Mouse (Mus musculus): Measurements from ENCODE around the gene Faxc. TPM values are rescaled to one million over a fixed set of nuclear protein-coding genes. Genes with fewer than 3 reads are reported as not detected.

The Faxc gene
- polyA plus RNA-seq, 1 experiment: not detected

GRCm38 (mm10) chr4:21951444-21951843 lies 20.3 kb downstream of the Faxc start:
- Histone ChIP-seq H3K4me3 (replicated peaks; ENCODE audit: control insufficient read depth, low read depth, low read length) (no peak overlapping the region), H3K4me1 (ENCODE audit: control insufficient read depth, insufficient read depth, low read length) (no peaks in the 10 kb centered on the region), H3K27ac (ENCODE audit: control insufficient read depth, insufficient read depth, low read depth, low read length, poor library complexity) (no peak overlapping the region)
- 22% methylated on average over 6 of the region's 6 CpGs for WGBS
- TF ChIP-seq POLR2A (IDR thresholded peaks at IDR 0.05; ENCODE audit: borderline replicate concordance, control insufficient read depth, low read depth, low read length): no peak
- TF ChIP-seq CTCF (IDR thresholded peaks at IDR 0.05; ENCODE audit: control insufficient read depth, insufficient read depth, low read length): no peak

- WGBS: 30% methylated on average over 2 of the region's 2 CpGs
- no peak overlapping the region for H3K27ac ChIP-seq (ENCODE audit: control insufficient read depth, insufficient read depth, low read depth, low read length, poor library complexity)
- no peak overlapping the region for H3K4me3 ChIP-seq (replicated peaks; ENCODE audit: control insufficient read depth, low read depth, low read length)
- TF ChIP-seq POLR2A (IDR thresholded peaks at IDR 0.05; ENCODE audit: borderline replicate concordance, control insufficient read depth, low read depth, low read length) (no peak), CTCF (IDR thresholded peaks at IDR 0.05; ENCODE audit: control insufficient read depth, insufficient read depth, low read length) (no peak)
- H3K4me1 ChIP-seq (ENCODE audit: control insufficient read depth, insufficient read depth, low read length): no peaks in the 10 kb centered on the region
These were observed 21.1 kb downstream of the Faxc start for GRCm38 (mm10) chr4:21952255-21952654.

GRCm38 (mm10) chr4:21957570-21958321 lies 26.6 kb downstream of the Faxc start:
- no peaks in the 10 kb centered on the region for H3K4me1 ChIP-seq (ENCODE audit: control insufficient read depth, insufficient read depth, low read length)
- H3K27ac ChIP-seq (ENCODE audit: control insufficient read depth, insufficient read depth, low read depth, low read length, poor library complexity): no peak overlapping the region
- no peak overlapping the region for H3K4me3 ChIP-seq (replicated peaks; ENCODE audit: control insufficient read depth, low read depth, low read length)
- peak; percentile 59 for TF ChIP-seq CTCF (IDR thresholded peaks at IDR 0.05; ENCODE audit: control insufficient read depth, insufficient read depth, low read length)
- no peak for TF ChIP-seq POLR2A (IDR thresholded peaks at IDR 0.05; ENCODE audit: borderline replicate concordance, control insufficient read depth, low read depth, low read length)
- 56% methylated on average over 7 of the region's 7 CpGs for WGBS

GRCm38 (mm10) chr4:21971949-21972348 lies 40.8 kb downstream of the Faxc start:
- no peak overlapping the region for H3K4me3 ChIP-seq (replicated peaks; ENCODE audit: control insufficient read depth, low read depth, low read length)
- 65% methylated on average over 1 of the region's 1 CpGs for WGBS

GRCm38 (mm10) chr4:21974126-21974525 lies 43.0 kb downstream of the Faxc start:
- TF ChIP-seq CTCF (IDR thresholded peaks at IDR 0.05; ENCODE audit: control insufficient read depth, insufficient read depth, low read length): no peak
- no peak for TF ChIP-seq POLR2A (IDR thresholded peaks at IDR 0.05; ENCODE audit: borderline replicate concordance, control insufficient read depth, low read depth, low read length)
- 39% methylated on average over 3 of the region's 3 CpGs for WGBS
- Histone ChIP-seq H3K4me1 (ENCODE audit: control insufficient read depth, insufficient read depth, low read length) (no peaks in the 10 kb centered on the region), H3K4me3 (replicated peaks; ENCODE audit: control insufficient read depth, low read depth, low read length) (no peak overlapping the region), H3K27ac (ENCODE audit: control insufficient read depth, insufficient read depth, low read depth, low read length, poor library complexity) (no peak overlapping the region)

More at GRCm38 (mm10) chr4:21971949-21972348, 40.8 kb downstream of the Faxc start:
- no peaks in the 10 kb centered on the region for H3K4me1 ChIP-seq (ENCODE audit: control insufficient read depth, insufficient read depth, low read length)
- no peak overlapping the region for H3K27ac ChIP-seq (ENCODE audit: control insufficient read depth, insufficient read depth, low read depth, low read length, poor library complexity)
- TF ChIP-seq POLR2A (IDR thresholded peaks at IDR 0.05; ENCODE audit: borderline replicate concordance, control insufficient read depth, low read depth, low read length) (no peak), CTCF (IDR thresholded peaks at IDR 0.05; ENCODE audit: control insufficient read depth, insufficient read depth, low read length) (no peak)

GRCm38 (mm10) chr4:21980471-21980870 lies 49.3 kb downstream of the Faxc start:
- WGBS: 77% methylated on average over 4 of the region's 4 CpGs
- H3K4me1 ChIP-seq (ENCODE audit: control insufficient read depth, insufficient read depth, low read length): no peaks in the 10 kb centered on the region
- TF ChIP-seq POLR2A (IDR thresholded peaks at IDR 0.05; ENCODE audit: borderline replicate concordance, control insufficient read depth, low read depth, low read length): no peak
- TF ChIP-seq CTCF (IDR thresholded peaks at IDR 0.05; ENCODE audit: control insufficient read depth, insufficient read depth, low read length): no peak

GRCm38 (mm10) chr4:21982449-21982848 lies 51.3 kb downstream of the Faxc start:
- Histone ChIP-seq H3K4me1 (ENCODE audit: control insufficient read depth, insufficient read depth, low read length) (no peaks in the 10 kb centered on the region), H3K4me3 (replicated peaks; ENCODE audit: control insufficient read depth, low read depth, low read length) (no peak overlapping the region), H3K27ac (ENCODE audit: control insufficient read depth, insufficient read depth, low read depth, low read length, poor library complexity) (no peak overlapping the region)
- no peak for TF ChIP-seq CTCF (IDR thresholded peaks at IDR 0.05; ENCODE audit: control insufficient read depth, insufficient read depth, low read length)
- no peak for TF ChIP-seq POLR2A (IDR thresholded peaks at IDR 0.05; ENCODE audit: borderline replicate concordance, control insufficient read depth, low read depth, low read length)
- WGBS: 86% methylated on average over 9 of the region's 9 CpGs

More at GRCm38 (mm10) chr4:21980471-21980870, 49.3 kb downstream of the Faxc start:
- H3K4me3 ChIP-seq (replicated peaks; ENCODE audit: control insufficient read depth, low read depth, low read length): no peak overlapping the region
- no peak overlapping the region for H3K27ac ChIP-seq (ENCODE audit: control insufficient read depth, insufficient read depth, low read depth, low read length, poor library complexity)

GRCm38 (mm10) chr4:21986857-21987256 lies 55.7 kb downstream of the Faxc start:
- Histone ChIP-seq H3K4me1 (ENCODE audit: control insufficient read depth, insufficient read depth, low read length) (no peaks in the 10 kb centered on the region), H3K4me3 (replicated peaks; ENCODE audit: control insufficient read depth, low read depth, low read length) (no peak overlapping the region), H3K27ac (ENCODE audit: control insufficient read depth, insufficient read depth, low read depth, low read length, poor library complexity) (no peak overlapping the region)
- TF ChIP-seq POLR2A (IDR thresholded peaks at IDR 0.05; ENCODE audit: borderline replicate concordance, control insufficient read depth, low read depth, low read length) (no peak), CTCF (IDR thresholded peaks at IDR 0.05; ENCODE audit: control insufficient read depth, insufficient read depth, low read length) (no peak)
- WGBS: 76% methylated on average over 8 of the region's 8 CpGs

All from bone marrow, adult 2 months (tissue).